Mouse (Mus musculus): ENCODE results near the gene Ccdc150. TPM values are rescaled to one million over a fixed set of nuclear protein-coding genes. Genes with fewer than 3 reads are reported as not detected.

Ccdc150 gene
- polyA plus RNA-seq (2015; fragmentation: Nextera tagmentation; extraction: Ambion mirVana) = 0.16 and 0.47 TPM in 2 replicates

- H3K9me3 ChIP-seq (replicated peaks) = no peaks in the 10 kb centered on the region
- peak within 1 kb of the TSS; percentile 54 for H3K9ac ChIP-seq
- peaks cover 6% of the 10 kb centered on the region; the same call in 1 of the 2 replicates for H3K4me1 ChIP-seq
- H3K36me3 ChIP-seq = no peaks in the 10 kb centered on the region
- H3K27me3 ChIP-seq = no peaks in the 10 kb centered on the region
- H3K4me2 ChIP-seq (replicated peaks) = peak within 1 kb of the TSS; percentile 83
- peak within 1 kb of the TSS; percentile 61 for H3K4me3 ChIP-seq (replicated peaks)
- 15% methylated on average over 33 of the region's 33 CpGs for WGBS
- H3K27ac ChIP-seq (replicated peaks) = peak within 1 kb of the TSS; percentile 34
- ATAC-seq (ENCODE audit: insufficient number of reproducible peaks, low FRiP score, low TSS enrichment, low read depth) = peak; percentile 100
These were observed at the start of gene Ccdc150 for GRCm38 (mm10) chr1:54250158-54250866. Ccdc150 (plus strand) TSS chr1:54250683.

- H3K27me3 ChIP-seq = no peaks in the 10 kb centered on the region
- no peak overlapping the region for H3K9ac ChIP-seq
- no peak overlapping the region for H3K27ac ChIP-seq (replicated peaks)
- H3K9me3 ChIP-seq (replicated peaks) = no peaks in the 10 kb centered on the region
- no peak for ATAC-seq (ENCODE audit: insufficient number of reproducible peaks, low FRiP score, low TSS enrichment, low read depth)
- no peak overlapping the region for H3K4me3 ChIP-seq (replicated peaks)
- no peak overlapping the region for H3K4me2 ChIP-seq (replicated peaks)
- 90% methylated on average over 3 of the region's 3 CpGs for WGBS
- no peaks in the 10 kb centered on the region for H3K36me3 ChIP-seq
- H3K4me1 ChIP-seq = no peaks in the 10 kb centered on the region
These were observed 30.2 kb upstream of the Ccdc150 start for GRCm38 (mm10) chr1:54220273-54220672.

GRCm38 (mm10) chr1:54242722-54243121, 7.8 kb upstream of the Ccdc150 start:
- Histone ChIP-seq H3K36me3 (no peaks in the 10 kb centered on the region), H3K4me2 (replicated peaks) (no peak overlapping the region), H3K4me1 (no peaks in the 10 kb centered on the region), H3K9ac (no peak overlapping the region), H3K27ac (replicated peaks) (no peak overlapping the region), H3K4me3 (replicated peaks) (no peak overlapping the region), H3K9me3 (replicated peaks) (no peaks in the 10 kb centered on the region), H3K27me3 (no peaks in the 10 kb centered on the region)
- ATAC-seq (ENCODE audit: insufficient number of reproducible peaks, low FRiP score, low TSS enrichment, low read depth) = no peak
- 92% methylated on average over 4 of the region's 4 CpGs for WGBS

- Histone ChIP-seq H3K36me3 (no peaks in the 10 kb centered on the region), H3K9ac (no peak overlapping the region), H3K4me1 (no peaks in the 10 kb centered on the region), H3K9me3 (replicated peaks) (no peaks in the 10 kb centered on the region), H3K4me2 (replicated peaks) (no peak overlapping the region), H3K27me3 (no peaks in the 10 kb centered on the region), H3K27ac (replicated peaks) (no peak overlapping the region), H3K4me3 (replicated peaks) (no peak overlapping the region)
- WGBS = 50% methylated on average over 3 of the region's 3 CpGs
- ATAC-seq (ENCODE audit: insufficient number of reproducible peaks, low FRiP score, low TSS enrichment, low read depth) = no peak
These were observed 25.1 kb downstream of the Ccdc150 start for GRCm38 (mm10) chr1:54275552-54275951.

- Histone ChIP-seq H3K36me3 (no peaks in the 10 kb centered on the region), H3K4me3 (replicated peaks) (no peak overlapping the region), H3K4me1 (no peaks in the 10 kb centered on the region), H3K27ac (replicated peaks) (no peak overlapping the region), H3K27me3 (no peaks in the 10 kb centered on the region), H3K4me2 (replicated peaks) (no peak overlapping the region), H3K9ac (no peak overlapping the region), H3K9me3 (replicated peaks) (no peaks in the 10 kb centered on the region)
- 81% methylated on average over 1 of the region's 1 CpGs for WGBS
- ATAC-seq (ENCODE audit: insufficient number of reproducible peaks, low FRiP score, low TSS enrichment, low read depth) = no peak
These were observed 29.1 kb downstream of the Ccdc150 start for GRCm38 (mm10) chr1:54279628-54280027.

- Histone ChIP-seq H3K4me2 (replicated peaks) (no peak overlapping the region), H3K9ac (no peak overlapping the region), H3K4me1 (no peaks in the 10 kb centered on the region), H3K9me3 (replicated peaks) (no peaks in the 10 kb centered on the region), H3K36me3 (no peaks in the 10 kb centered on the region), H3K4me3 (replicated peaks) (no peak overlapping the region), H3K27ac (replicated peaks) (no peak overlapping the region), H3K27me3 (no peaks in the 10 kb centered on the region)
- 87% methylated on average over 3 of the region's 3 CpGs for WGBS
- no peak for ATAC-seq (ENCODE audit: insufficient number of reproducible peaks, low FRiP score, low TSS enrichment, low read depth)
These were observed 30.2 kb downstream of the Ccdc150 start for GRCm38 (mm10) chr1:54280651-54281050.

- no peak for ATAC-seq (ENCODE audit: insufficient number of reproducible peaks, low FRiP score, low TSS enrichment, low read depth)
- H3K36me3 ChIP-seq = no peaks in the 10 kb centered on the region
- H3K27me3 ChIP-seq = no peaks in the 10 kb centered on the region
- WGBS = 65% methylated on average over 2 of the region's 2 CpGs
- H3K9me3 ChIP-seq (replicated peaks) = no peaks in the 10 kb centered on the region
- H3K4me3 ChIP-seq (replicated peaks) = no peak overlapping the region
- no peak overlapping the region for H3K4me2 ChIP-seq (replicated peaks)
- no peaks in the 10 kb centered on the region for H3K4me1 ChIP-seq
- H3K9ac ChIP-seq = no peak overlapping the region
- no peak overlapping the region for H3K27ac ChIP-seq (replicated peaks)
These were observed 55.9 kb downstream of the Ccdc150 start for GRCm38 (mm10) chr1:54306404-54306803.

- Histone ChIP-seq H3K36me3 (no peaks in the 10 kb centered on the region), H3K4me1 (no peaks in the 10 kb centered on the region), H3K9ac (no peak overlapping the region), H3K4me3 (replicated peaks) (no peak overlapping the region), H3K27me3 (no peaks in the 10 kb centered on the region), H3K27ac (replicated peaks) (no peak overlapping the region), H3K9me3 (replicated peaks) (no peaks in the 10 kb centered on the region), H3K4me2 (replicated peaks) (no peak overlapping the region)
- WGBS = 74% methylated on average over 2 of the region's 2 CpGs
- no peak for ATAC-seq (ENCODE audit: insufficient number of reproducible peaks, low FRiP score, low TSS enrichment, low read depth)
These were observed 76.2 kb downstream of the Ccdc150 start for GRCm38 (mm10) chr1:54326647-54327046.

GRCm38 (mm10) chr1:54327876-54328545, 77.5 kb downstream of the Ccdc150 start:
- H3K36me3 ChIP-seq = no peaks in the 10 kb centered on the region
- no peak overlapping the region for H3K9ac ChIP-seq
- H3K9me3 ChIP-seq (replicated peaks) = no peaks in the 10 kb centered on the region
- ATAC-seq (ENCODE audit: insufficient number of reproducible peaks, low FRiP score, low TSS enrichment, low read depth) = no peak
- H3K27ac ChIP-seq (replicated peaks) = no peak overlapping the region
- H3K4me1 ChIP-seq = no peaks in the 10 kb centered on the region
- 84% methylated on average over 6 of the region's 6 CpGs for WGBS
- no peak overlapping the region for H3K4me2 ChIP-seq (replicated peaks)
- H3K27me3 ChIP-seq = no peaks in the 10 kb centered on the region
- no peak overlapping the region for H3K4me3 ChIP-seq (replicated peaks)

GRCm38 (mm10) chr1:54332988-54333387, 82.5 kb downstream of the Ccdc150 start:
- H3K9ac ChIP-seq = no peak overlapping the region
- H3K27ac ChIP-seq (replicated peaks) = no peak overlapping the region
- no peak for ATAC-seq (ENCODE audit: insufficient number of reproducible peaks, low FRiP score, low TSS enrichment, low read depth)
- H3K27me3 ChIP-seq = no peaks in the 10 kb centered on the region
- H3K36me3 ChIP-seq = no peaks in the 10 kb centered on the region
- 52% methylated on average over 4 of the region's 4 CpGs for WGBS
- H3K4me1 ChIP-seq = no peaks in the 10 kb centered on the region
- no peaks in the 10 kb centered on the region for H3K9me3 ChIP-seq (replicated peaks)
- H3K4me2 ChIP-seq (replicated peaks) = no peak overlapping the region
- no peak overlapping the region for H3K4me3 ChIP-seq (replicated peaks)

GRCm38 (mm10) chr1:54354786-54355185, 104.3 kb downstream of the Ccdc150 start:
- no peak overlapping the region for H3K4me2 ChIP-seq (replicated peaks)
- H3K9me3 ChIP-seq (replicated peaks) = no peaks in the 10 kb centered on the region
- no peaks in the 10 kb centered on the region for H3K4me1 ChIP-seq
- no peaks in the 10 kb centered on the region for H3K27me3 ChIP-seq
- no peaks in the 10 kb centered on the region for H3K36me3 ChIP-seq
- H3K9ac ChIP-seq = no peak overlapping the region
- H3K4me3 ChIP-seq (replicated peaks) = no peak overlapping the region
- no peak for ATAC-seq (ENCODE audit: insufficient number of reproducible peaks, low FRiP score, low TSS enrichment, low read depth)
- 90% methylated on average over 4 of the region's 4 CpGs for WGBS
- no peak overlapping the region for H3K27ac ChIP-seq (replicated peaks)
